Mouse (Mus musculus) olfactory bulb, adult 2 months (tissue): ENCODE measurements around the gene Cpd.

Source experiments
- CTCF ChIP-seq: fragments of 200-500 bp; IDR thresholded peaks from 2 replicates; pipeline ENCODE4 v1.5.1; 2012; ENCODE audit warnings: low read depth, mild to moderate bottlenecking, low read length, moderate library complexity; ENCODE audit not compliant: insufficient read depth
- POLR2A ChIP-seq: fragments of 200-500 bp; IDR thresholded peaks from 2 replicates; pipeline ENCODE4 v1.6.1; 2012; ENCODE audit warnings: mild to moderate bottlenecking, low read depth, low read length, moderate library complexity; ENCODE audit not compliant: insufficient read depth

DNA sequence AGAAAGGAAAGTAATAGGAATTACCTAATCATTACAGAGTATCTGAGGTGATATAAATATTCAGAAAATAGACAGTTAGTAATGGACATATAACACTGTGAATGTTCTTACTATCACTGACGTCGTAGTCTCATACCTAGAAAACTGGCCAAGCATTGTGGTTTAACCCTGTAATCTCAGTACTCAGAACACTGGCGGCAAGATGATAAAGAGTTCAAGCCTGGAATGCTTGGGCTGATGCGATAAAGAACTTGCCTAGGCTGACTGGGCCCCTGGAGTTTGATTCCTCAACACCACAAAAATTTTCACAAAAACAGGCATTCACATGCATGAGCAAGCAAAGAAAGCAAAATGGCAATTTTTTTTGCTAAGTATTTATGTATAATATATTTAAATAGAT is 8.2 kb downstream of the Cpd start:
- TF ChIP-seq POLR2A, result no peak
- no peak for TF ChIP-seq CTCF
